Mouse (Mus musculus) adipose tissue, adult 10 weeks (tissue): Measurements from ENCODE around the gene Rc3h2. TPM values are rescaled to one million over a fixed set of nuclear protein-coding genes. Genes with fewer than 3 reads are reported as not detected.

Source experiments
- polyA plus RNA-seq: library from polyadenylated mRNA; stranded (reverse); fragments of 350-450 nt; fragmentation: Illumina TruSeq; extraction: RNeasy Lipid Tissue Mini Kit (QIAGEN cat#74804); gene quantifications from one replicate; pipeline ENCODE4 v1.2.3, GENCODE M21; 2014; ENCODE audit warnings: low read depth, low replicate concordance

Rc3h2 gene
- polyA plus RNA-seq: 9.9 TPM

GRCm38 (mm10) chr2:37422306-37423304 lies at the start of gene Rc3h2:
Gene Rc3h2 (minus strand): TSS chr2:37422903.

GRCm38 (mm10) chr2:37442611-37443591 lies 20.2 kb upstream of the Rc3h2 start, which contains the start of the genes Zbtb26, Zbtb6 and Rabgap1:
Gene Zbtb26 (minus strand): TSS chr2:37443135.
Gene Zbtb6 (minus strand): TSS chr2:37443171.
Gene Rabgap1 (plus strand): TSS chr2:37443279.

GRCm38 (mm10) chr2:37358633-37359540 lies 63.8 kb downstream of the Rc3h2 start, which contains the start of gene Pdcl:
Gene Pdcl (minus strand): TSS chr2:37359332.

GRCm38 (mm10) chr2:37326215-37326614 lies 96.5 kb downstream of the Rc3h2 start, which contains the start of gene Olfr368:
Gene Olfr368 (plus strand): TSS chr2:37326515.

Other genes with a start within 250 kb of the Rc3h2 start
- gene Olfr365, start 234.7 kb downstream of the Rc3h2 start, polyA plus RNA-seq: not detected
- gene Olfr366, start 211.3 kb downstream of the Rc3h2 start, polyA plus RNA-seq: not detected
- gene Olfr368, start 96.4 kb downstream of the Rc3h2 start, polyA plus RNA-seq: not detected
- gene Pdcl, start 63.6 kb downstream of the Rc3h2 start, polyA plus RNA-seq: 26.6 TPM
- gene Zbtb26, start 20.2 kb upstream of the Rc3h2 start, polyA plus RNA-seq: 5.0 TPM
- 7.8 TPM for gene Zbtb6, start 20.3 kb upstream of the Rc3h2 start, polyA plus RNA-seq
- 29.3 TPM for gene Rabgap1, start 20.4 kb upstream of the Rc3h2 start, polyA plus RNA-seq
- 0.26 TPM for gene Gpr21, start 93.4 kb upstream of the Rc3h2 start, polyA plus RNA-seq